Mouse (Mus musculus): Measurements from ENCODE around the gene Klhl18.

Gene Klhl18

DNA sequence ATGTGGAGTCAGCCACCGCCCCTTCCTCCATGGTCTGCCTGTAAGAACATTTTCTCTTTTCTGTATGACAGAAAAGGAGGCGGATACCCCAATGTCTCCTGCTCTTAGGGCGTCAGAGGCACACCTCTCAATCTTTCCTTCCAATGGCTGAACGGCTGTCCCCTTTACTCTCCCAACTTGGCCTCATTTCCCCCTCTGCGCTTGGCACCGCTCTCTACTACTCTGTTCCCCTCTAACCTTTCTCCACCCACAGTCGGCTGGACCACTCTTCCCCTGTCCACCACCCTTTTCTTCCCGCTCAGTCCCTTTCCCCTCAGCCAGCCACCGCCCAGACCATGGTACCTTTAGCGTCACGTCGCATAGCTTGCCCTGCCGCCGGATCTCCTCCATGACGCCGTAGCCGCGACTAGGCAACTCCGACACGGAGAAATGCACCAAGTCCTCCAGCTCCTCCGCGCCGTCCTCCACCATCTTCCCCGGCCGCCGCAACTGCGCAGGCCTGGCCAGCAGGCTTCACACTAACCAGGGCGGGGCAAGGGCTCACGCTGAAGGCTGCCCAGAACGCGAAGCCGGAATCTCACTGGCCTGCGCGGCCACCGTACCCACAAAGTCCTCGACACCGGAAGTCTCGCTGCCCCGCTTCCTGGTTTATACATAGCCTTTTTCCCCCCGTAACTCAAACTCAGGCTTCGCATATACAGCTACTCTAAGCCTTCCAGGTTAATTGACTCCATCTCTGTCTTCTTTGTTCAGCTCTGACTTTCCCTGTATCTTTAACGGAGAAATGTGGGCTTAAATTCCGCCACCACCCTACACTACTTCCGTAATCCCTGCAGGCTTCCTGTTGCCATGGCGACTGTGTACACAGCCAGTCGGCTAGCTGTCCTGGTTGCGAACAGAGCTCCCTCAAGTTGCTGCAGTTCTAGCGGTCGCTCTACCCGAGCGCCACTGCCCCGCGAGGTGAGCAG is at the start of gene Klhl18, which contains the start of gene Kif9:
TSS of gene Klhl18 (minus strand) at position 571 of the 968 bp plus-strand sequence.
TSS of gene Kif9 (plus strand) at position 835 of the 968 bp plus-strand sequence.
- DNase-seq: peak; percentile 97

DNA sequence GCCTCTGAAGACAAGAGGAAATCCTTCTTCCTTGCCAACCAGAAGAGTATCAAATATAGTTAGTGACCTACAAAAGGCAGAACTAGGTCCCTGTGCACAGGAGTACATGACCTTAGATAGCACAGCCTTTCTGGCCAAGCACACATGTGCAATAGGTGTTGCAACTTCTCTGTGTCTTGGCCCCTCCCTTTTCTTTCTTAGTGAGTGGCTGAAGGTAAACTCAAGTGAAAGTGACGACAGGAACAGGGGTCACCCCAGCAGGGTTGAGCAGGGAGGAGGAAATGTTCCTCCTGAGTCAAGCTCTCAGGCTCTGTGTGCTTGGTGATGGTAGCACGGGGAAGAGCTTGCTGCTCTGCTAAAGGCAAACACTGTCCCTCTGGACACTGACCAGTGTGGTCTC is 49.2 kb upstream of the Klhl18 start:
- DNase-seq: no peak

DNA sequence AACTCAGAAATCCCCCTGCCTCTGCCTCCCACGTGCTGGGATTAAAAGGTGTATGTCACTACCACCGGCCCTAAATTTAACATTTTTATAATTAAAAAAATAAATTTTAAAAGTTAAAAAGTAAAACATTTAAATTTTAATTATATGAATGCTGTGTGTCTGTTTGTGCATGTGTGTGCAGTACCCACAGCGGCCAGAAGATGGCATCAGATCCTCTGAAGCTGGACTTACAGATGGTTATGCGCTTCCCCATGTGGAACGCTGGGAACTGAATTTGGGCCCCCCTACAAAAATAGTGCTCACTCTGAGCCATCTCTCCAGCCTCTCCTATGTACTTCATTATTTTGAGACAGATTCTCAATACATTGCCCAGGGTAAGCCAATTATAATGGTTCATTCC is 14.4 kb upstream of the Klhl18 start:
- no peak for DNase-seq

DNA sequence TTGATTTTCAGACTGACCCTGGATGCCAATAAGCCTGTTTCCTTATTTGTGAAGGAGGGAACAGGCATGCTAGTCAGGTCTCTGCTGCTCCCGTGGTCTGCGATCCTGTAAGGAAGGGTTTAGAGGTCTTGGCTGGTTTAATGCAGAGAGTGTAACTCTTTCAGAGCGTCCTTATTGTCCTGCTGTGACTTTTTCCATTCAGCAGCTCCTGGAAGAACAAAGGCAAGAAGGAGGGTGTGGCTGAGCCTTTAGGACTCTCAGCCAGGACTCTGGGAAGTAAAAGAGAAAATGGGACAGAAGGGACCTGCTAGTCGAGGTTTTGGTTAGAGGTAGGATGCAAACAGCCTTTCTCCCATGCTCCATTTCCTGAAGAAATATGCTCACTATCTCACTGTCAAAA is 12.3 kb upstream of the Klhl18 start:
- DNase-seq: no peak

DNA sequence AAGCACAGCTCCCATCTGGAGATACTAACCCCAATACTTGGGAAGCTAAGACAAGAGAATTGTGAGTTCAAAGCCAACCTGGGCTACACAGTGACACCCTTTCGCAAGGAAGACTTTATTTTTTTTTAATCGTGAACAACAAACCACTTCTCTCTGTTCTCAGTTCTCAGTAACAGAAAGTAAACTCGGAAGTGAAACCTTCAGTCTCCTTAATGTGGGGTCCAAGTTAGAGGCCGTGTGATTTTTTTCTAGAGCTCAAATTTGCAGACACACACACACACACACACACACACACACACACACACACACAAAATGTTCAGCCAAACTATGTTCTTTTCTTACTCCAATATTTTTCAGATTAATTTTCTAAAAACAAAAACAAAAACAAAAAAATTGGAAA is 2.1 kb upstream of the Klhl18 start:
- DNase-seq: no peak

DNA sequence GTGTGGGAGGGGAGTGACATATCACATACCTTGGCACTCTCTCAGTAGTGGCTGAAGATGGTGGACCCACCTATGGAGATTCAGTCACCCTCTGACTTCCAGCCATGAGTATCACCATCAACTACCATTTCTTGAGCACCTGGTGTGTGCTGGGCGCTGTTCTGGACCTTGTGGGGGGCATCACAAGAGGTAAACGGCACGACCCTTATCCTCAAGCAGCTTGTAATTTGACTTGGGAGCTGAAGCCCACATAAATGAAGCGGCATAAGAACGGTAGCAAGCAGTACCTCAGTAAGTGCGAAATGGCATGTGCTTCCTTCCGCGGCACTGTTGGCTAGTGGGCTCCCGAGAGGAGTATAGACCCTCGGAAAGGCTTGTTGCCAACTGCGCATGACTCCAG is 1.5 kb upstream of the Klhl18 start:
- DNase-seq: peak; percentile 12

DNA sequence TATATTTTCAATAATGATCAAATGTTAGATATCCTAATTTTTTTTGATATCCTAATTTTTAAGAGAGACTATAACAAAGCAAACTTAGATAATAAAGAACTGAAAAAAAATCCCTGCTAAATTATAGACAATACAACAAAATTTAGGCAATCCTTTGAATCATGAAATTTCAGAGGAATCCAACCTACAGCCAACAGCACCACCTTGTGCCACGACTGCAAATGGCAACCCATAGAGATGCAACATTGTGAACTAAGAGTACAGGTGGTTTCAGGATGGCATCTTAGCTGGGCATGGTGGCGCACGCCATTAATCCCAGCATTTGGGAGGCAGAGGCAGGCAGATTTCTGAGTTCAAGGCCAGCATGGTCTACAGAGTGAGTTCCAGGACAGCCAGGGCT is 10.3 kb downstream of the Klhl18 start:
- no peak for DNase-seq

DNA sequence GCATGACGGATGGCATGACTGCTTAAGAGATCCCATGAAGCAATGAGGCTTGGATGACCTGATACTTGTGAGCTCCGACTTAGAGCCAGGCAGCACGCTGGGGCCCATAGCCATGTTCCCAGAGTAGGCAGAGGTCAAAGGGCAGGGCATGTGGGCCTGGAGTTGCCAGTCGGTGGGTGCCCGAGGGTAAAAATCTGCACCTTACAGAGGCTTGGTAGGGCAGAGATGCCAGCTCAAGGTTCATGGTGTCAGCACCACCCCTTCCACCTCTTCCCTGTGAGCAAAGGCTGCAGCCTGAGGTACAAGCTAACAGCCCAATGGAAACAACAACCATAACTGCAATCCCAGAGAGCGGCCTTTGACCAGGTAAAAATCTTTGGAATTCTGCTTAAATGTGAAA is 11.2 kb downstream of the Klhl18 start:
- no peak for DNase-seq

DNA sequence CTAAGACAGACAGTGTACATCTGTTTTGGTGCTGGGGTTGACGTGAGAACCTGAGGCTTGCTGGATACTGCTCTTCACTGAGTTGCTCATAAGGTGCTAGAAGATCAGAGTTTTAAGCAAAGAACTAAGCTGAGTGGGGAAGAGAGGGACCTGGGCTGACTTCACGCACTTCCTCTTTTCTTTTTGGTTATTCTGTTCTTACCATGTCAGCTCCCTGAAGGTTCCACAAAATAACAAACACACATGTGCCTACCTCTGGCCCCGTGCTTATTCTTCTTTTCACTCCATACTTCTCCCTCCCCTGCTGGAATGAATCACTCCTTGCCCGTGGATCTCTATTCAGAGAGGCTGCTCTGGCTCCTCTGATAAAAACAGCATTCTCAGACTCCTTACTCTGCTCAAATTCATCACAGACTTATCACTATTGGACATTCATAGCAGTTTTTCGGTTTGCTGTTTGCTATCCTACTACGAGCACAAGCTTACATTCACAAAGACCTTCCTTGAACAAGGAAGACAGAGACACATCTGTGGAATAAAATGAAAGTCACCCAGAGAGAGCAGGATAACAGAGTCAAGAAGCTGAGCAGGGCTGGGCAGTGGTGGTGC is 12.4 kb downstream of the Klhl18 start:
- no peak for DNase-seq

DNA sequence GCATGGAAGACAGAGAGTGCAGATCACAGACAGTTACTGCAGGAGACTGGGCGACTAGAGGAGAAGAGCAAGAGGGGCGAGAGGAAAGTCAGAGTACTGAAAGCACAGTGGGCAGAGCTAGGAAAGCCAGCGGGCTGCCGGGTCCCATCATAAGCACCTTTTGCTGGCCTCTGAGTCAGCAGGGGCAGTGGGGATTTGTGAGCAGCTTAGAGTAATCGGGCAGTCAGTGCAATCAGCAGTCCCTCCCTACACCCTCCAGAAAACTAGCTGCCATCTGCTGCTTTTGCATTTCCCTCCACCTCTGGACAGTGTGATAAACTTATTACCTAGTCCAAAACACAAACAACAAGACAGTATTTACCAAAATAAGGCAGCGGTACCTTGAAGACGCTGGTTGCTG is 14.2 kb downstream of the Klhl18 start:
- no peak for DNase-seq

DNA sequence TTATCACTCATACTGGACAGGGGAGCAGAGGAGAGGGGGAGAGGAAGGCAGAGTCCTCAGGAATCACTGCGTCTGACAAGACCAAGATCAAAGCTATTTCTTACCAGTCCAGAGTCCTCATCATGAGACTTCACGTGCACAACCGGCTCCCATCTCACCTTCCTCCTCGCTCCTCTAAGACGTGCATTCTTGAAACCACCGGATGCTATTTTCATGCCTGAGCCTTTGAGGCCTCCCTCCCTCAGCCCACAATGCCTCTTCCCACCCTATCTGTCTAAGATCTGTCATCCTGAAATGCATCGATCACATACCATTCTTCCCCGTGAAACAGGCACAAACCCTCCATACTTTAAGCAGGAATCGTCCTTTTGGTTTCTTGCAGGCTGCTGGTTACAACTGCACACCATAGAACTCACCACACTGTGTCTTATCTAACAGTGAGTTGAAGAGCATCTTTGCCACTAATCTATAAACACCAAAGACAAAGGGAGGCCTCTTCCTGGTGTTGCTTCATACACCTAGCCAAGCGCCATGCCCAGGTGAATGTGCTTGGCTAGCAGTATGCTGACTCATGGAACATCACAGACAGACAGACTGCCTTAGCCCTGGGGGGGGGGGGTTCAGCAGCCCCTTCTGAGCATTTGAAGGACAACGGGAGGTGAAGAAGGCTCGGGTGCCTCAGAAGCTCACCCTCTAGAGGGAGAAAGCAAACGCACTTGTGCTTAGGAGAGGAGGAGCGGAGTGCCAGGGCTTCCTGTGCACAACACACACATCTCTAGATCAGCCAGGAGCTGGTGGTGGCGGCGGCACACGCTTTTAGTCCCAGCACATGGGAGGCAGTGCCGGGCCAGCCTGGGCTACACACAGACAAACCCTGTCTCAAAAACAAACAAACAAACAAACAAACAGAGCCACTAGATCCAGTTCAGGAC is 15.3 kb downstream of the Klhl18 start:
- no peak for DNase-seq

DNA sequence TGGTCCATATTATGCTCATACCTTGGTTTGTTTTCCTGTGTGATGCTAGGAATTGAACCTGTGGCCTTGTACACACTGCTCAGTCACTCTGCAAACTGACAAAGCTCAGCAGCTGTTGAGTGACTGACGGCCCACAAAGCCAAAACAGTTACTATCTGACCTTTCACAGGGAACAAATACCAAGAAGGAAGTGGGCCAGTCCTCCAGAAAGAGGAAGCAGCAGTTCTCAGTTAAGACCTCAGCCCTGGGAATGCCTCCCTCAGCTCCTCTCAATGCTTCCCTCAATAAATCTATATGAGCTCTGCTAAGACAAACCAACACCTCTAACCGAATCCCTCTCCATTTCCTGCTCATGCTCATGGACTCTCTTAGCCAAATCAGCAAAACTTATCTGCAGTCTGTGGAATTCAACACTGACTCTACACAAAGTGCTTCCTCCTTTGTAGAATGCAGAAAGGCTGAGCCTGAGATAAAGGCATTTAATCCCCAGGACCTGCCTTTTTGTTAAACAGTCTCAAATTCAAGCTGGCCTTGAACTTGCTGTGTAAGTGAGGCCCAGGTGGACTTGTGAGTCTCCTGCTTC is 17.3 kb downstream of the Klhl18 start:
- no peak for DNase-seq

DNA sequence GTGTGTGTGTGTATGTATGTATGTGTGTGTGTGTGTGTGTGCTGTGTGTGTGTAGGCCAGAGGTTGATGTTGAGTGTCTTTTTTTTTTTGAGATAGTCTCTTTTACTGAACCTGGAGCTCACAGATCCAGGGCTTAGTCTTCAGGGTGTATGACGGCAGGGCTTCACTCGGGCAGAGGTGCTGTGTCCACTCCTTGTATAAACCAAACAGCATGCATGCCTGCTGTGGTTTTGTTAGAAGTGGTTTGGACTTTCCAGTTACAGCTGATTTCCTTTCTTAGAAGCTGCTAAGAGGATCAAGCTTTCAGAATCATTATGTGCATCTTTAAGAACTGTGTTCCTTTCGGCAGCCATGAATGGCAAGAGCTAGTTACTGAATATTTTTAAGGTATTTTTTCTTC is 18.6 kb downstream of the Klhl18 start:
- no peak for DNase-seq

DNA sequence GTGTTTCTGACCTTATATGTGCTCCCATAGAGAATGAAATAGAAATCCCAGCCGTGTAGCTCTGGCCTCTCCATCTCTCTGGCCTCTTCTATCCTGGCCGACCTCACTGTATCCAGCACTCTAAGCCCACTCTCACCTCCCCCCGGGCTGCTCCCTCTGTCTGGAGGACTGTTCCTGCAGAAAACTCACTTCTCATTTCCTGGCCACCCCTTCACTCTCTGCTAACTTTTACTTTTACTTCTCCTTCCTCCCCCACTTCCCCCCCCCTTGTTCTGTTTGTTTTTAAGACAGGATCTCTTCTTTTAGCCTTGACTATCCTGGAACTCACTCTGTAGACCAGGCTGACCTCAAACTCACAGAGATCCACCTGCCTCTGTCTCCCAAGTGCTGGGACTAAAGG is 24.0 kb downstream of the Klhl18 start:
- DNase-seq: no peak

DNA sequence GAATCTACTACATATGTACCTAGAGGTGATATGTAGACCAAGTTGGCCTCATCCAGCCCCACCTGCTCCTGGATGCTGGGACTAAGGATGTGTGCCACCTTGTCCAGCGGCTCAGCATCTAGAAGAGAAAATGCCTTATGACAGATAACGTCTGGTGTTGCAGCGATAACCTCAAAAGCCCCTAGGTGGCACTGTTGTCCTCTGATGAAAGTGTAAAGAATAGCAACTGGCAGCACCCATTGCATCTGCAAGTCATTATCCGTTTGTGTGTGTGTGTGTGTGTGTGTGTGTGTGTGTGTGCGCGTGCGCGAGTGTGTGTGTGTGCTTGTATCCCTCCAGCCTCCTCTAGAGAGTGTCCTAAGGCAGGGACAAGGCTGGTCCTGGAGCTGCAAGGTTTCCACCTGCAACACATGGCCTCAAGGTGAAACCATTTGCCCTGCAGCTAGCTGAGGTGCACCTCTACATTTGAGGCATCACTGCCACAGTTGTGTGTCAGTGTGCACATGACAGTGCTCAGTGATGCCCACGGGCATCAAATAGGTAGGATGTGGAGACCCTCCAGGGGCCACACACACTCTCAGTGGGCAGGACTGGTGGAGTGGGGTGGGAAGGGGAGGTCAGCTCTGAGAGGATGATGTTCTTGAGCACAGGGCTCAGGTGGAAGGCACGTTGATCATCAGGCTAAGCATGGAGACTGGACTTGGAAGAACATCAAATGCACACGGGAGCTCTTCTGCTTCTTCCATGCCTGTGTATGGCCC is 27.5 kb downstream of the Klhl18 start:
- peak; percentile 78 for DNase-seq

DNA sequence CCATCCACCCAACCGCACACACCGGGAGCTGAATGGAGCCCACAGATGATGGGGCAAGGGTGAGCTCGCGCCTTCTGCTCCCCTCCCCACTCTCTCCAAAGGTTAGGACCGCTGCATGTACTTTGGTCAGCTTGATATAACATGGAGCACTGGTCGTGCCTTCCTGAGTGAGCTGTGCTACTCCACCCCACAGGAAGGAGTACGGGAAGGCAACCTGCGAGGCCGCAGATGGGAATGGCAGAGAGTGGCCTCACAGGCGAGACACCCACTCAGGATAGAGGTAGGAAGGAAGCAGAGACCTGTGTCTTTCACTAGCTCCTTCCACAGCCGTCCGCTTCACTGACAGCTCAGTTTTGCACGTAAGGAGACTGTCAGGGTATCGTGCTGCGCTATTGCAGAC is 28.1 kb downstream of the Klhl18 start:
- DNase-seq: no peak

DNA sequence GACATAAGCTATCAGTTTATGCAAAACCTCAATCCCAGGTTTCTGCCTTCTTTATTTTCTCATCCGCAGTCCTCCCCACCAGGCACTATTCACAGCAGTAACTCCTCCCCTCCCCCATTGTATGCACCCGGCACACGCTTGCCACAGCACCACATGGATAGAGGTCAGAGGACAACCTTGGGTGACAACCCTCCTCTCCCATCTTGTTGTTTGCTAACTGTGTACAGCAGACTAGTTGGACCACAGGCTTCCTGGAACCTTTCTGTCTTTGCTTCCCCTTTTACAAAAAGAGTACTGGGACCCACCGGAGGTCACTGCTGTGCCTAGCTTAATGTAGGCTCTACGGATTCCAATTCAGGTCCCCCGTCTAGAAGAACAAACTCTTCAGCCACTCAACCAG is 35.9 kb downstream of the Klhl18 start:
- DNase-seq: no peak

DNA sequence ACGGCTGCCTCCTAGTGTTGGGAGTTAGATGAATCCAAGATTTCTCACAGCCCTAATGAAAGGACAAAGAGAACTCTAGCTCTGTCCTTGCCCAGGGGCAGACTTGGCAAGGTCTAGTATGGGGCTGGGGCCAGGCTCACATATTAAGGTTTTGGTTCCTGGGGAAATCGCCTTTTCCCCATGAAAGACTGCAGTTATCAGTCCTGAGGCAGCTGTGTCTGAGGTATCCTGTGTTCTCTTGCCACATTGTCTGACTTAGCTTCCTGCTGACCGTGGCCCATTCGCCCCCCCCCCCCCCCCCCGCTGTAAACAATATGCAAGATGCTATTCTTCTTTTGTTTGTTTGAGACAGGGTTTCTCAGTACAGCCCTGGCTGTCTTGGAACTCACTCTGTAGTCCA is 36.4 kb downstream of the Klhl18 start:
- DNase-seq: no peak

DNA sequence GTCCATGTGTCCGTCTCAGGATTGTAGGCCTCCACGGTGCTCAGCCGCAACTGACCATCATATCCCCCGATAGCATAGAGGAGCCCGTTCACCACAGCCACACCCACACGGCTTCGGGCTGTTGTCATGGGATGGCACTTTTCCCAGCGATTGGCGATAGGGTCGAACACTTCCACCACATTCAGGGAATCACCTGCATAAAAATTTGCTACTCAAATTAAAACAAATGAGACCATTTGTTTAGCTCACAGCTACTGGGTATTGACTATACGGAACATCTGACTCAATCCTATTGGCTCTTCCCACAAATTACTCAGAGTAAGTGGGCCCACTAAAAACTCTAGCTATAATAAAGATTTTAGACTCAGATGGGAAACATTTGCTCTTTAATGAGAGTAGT is 40.5 kb downstream of the Klhl18 start:
- no peak for DNase-seq

DNA sequence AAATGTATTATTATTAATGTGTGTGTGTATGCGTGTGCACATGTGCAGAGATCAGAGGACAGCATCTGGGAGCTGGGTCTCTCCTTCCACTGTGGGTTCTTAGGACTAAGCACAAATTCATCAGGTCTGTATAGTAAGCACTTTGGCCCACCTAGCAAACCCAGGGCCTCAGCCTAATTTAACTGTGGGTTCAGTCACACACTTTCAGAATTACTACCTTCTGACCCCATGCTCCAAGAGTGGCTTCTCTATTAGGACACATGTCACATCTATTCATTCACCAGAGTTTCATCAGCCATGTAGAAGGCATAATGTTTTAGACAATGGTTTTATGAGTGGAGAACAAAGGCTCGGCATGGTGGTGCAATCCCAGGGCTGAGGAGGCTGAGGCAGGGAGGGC is 43.4 kb downstream of the Klhl18 start:
- no peak for DNase-seq

DNA sequence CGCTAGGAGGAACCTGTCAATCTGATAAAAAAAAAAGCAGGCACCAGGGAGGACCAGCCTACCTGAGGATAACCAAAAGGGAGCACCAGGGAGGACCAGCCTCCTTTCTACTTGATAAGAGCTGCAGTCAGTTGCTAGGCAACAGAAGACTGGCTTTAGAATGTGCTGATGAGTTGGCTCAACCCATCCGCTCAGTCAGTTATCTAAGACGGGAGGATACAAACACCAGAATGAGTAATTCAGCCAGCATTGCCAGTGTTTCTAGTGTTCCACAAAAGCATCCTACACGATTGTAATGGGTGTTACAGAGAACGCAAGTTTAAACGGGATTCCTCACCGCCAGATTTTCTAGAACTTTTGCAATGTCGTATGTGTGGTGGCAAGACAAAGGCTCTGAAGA is 45.3 kb downstream of the Klhl18 start:
- DNase-seq: no peak

DNA sequence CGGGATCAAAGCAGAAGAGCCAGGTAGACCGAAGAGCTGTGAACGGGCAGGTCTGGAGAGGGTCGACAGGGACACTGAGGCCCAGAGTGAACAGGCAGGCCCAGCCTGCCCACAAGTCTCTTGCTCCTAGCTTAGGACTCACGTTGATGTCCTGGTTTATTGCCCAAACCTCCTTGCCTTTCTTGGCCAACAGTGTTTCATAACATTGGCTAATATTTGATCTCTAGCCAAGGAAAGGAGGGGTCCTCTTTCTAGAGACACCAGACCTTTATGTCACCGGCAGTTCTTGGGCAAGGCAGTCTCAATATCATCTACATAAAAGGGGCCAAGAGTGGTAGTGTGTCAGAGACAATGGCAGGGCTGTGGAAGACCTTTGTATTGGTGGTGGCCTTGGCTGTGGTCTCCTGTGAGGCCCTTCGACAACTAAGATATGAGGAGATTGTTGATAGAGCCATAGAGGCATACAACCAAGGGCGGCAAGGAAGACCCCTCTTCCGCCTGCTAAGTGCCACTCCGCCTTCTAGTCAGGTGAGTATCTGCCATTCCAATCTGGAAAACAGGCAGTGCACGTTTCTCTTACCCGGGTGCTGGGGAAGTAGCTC is 56.9 kb downstream of the Klhl18 start, which contains the start of gene Ngp:
TSS of gene Ngp (plus strand) at position 237 of the 602 bp plus-strand sequence.
- DNase-seq: no peak

All from cerebellum, adult 9-10 months (tissue).